Mouse (Mus musculus) heart, postnatal 0 days (tissue): ENCODE data around the gene Rasd1.

ENCODE experiments used
- CTCF ChIP-seq: IDR thresholded peaks from 2 replicates; pipeline ENCODE4 v1.5.1; 2016; ENCODE audit warnings: antibody characterized with exemption, control low read depth, low read depth
- EP300 ChIP-seq: IDR thresholded peaks from 2 replicates; pipeline ENCODE4 v1.6.1; 2016; ENCODE audit warnings: antibody characterized with exemption, low read depth

DNA sequence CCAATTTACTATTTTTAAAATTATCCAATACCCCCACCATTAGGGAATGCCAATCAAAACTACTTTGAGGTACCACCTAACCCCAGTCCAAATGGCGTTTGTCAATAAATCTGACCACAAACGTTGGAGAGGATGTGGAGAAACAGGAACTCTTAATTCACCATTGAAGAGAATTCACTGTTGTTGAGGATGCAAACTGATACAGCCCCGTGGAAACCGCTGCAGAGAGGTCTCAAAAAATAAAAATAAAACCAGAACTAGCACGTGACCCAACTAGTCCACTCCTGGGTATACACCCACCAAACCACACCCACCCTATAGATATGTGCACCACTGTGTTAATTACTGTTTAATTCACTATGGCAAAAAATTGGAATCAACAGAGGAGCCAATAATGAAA is 44.4 kb downstream of the Rasd1 start:
- TF ChIP-seq EP300 (no peak), CTCF (no peak)
